Mouse (Mus musculus): ENCODE measurements around the gene Atp5j2. TPM values are rescaled to one million over a fixed set of nuclear protein-coding genes. Genes with fewer than 3 reads are reported as not detected.
"Not testable (repeated sequence)": the region's sequence is repeated elsewhere in the genome, so short reads cannot be mapped to it uniquely, and the experiment has no call there.

Gene Atp5j2
- total and polyA plus RNA-seq, 2 experiments from 2014 or later = 139 to 634 TPM

- Histone ChIP-seq H3K9me3 (ENCODE audit: low read length) (no peaks in the 10 kb centered on the region), H3K27ac (ENCODE audit: low read depth, low read length) (no peak overlapping the region), H3K4me3 (ENCODE audit: low read depth, low read length) (no peak overlapping the region), H3K36me3 (ENCODE audit: insufficient read depth, low read length) (peaks cover 50% of the 10 kb centered on the region), H3K27me3 (ENCODE audit: insufficient read depth, low read length) (no peaks in the 10 kb centered on the region), H3K4me2 (ENCODE audit: low read depth, low read length, poor library complexity, severe bottlenecking) (no peak overlapping the region), H3K9ac (replicated peaks; ENCODE audit: low read length, poor library complexity, severe bottlenecking) (no peak overlapping the region), H3K4me1 (ENCODE audit: insufficient read depth, low read length) (no peaks in the 10 kb centered on the region)
- TF ChIP-seq CTCF (IDR thresholded peaks at IDR 0.05) = no peak
- DNase-seq (ENCODE audit: low spot score) = no peak
- WGBS = 88% methylated on average over 6 of the region's 6 CpGs
- ATAC-seq (ENCODE audit: low FRiP score) = no peak
Observed at GRCm38 (mm10) chr5:145217746-145218145, 25.9 kb upstream of the Atp5j2 start.

GRCm38 (mm10) chr5:145214679-145215078, 22.8 kb upstream of the Atp5j2 start:
- no peak overlapping the region for H3K27ac ChIP-seq (ENCODE audit: low read depth, low read length)
- no peaks in the 10 kb centered on the region for H3K9me3 ChIP-seq (ENCODE audit: low read length)
- WGBS = 73% methylated on average over 4 of the region's 4 CpGs
- no peak for DNase-seq (ENCODE audit: low spot score)
- H3K36me3 ChIP-seq (ENCODE audit: insufficient read depth, low read length) = peaks cover 43% of the 10 kb centered on the region
- no peaks in the 10 kb centered on the region for H3K4me1 ChIP-seq (ENCODE audit: insufficient read depth, low read length)
- TF ChIP-seq CTCF (IDR thresholded peaks at IDR 0.05) = peak; percentile 34; the same call in 1 of the 2 replicates
- no peak overlapping the region for H3K4me2 ChIP-seq (ENCODE audit: low read depth, low read length, poor library complexity, severe bottlenecking)
- no peak overlapping the region for H3K4me3 ChIP-seq (ENCODE audit: low read depth, low read length)
- no peak for ATAC-seq (ENCODE audit: low FRiP score)
- no peak overlapping the region for H3K9ac ChIP-seq (replicated peaks; ENCODE audit: low read length, poor library complexity, severe bottlenecking)
- no peaks in the 10 kb centered on the region for H3K27me3 ChIP-seq (ENCODE audit: insufficient read depth, low read length)

GRCm38 (mm10) chr5:145213505-145213904, 21.6 kb upstream of the Atp5j2 start:
- Histone ChIP-seq H3K4me3 (ENCODE audit: low read depth, low read length) (no peak overlapping the region), H3K4me2 (ENCODE audit: low read depth, low read length, poor library complexity, severe bottlenecking) (no peak overlapping the region), H3K9ac (replicated peaks; ENCODE audit: low read length, poor library complexity, severe bottlenecking) (no peak overlapping the region), H3K27ac (ENCODE audit: low read depth, low read length) (no peak overlapping the region), H3K36me3 (ENCODE audit: insufficient read depth, low read length) (peaks cover 37% of the 10 kb centered on the region), H3K4me1 (ENCODE audit: insufficient read depth, low read length) (no peaks in the 10 kb centered on the region), H3K27me3 (ENCODE audit: insufficient read depth, low read length) (no peaks in the 10 kb centered on the region), H3K9me3 (ENCODE audit: low read length) (no peaks in the 10 kb centered on the region)
- DNase-seq (ENCODE audit: low spot score) (no peak), ATAC-seq (ENCODE audit: low FRiP score) (no peak)
- WGBS = 92% methylated on average over 3 of the region's 3 CpGs
- no peak for TF ChIP-seq CTCF (IDR thresholded peaks at IDR 0.05)

GRCm38 (mm10) chr5:145212216-145212615, 20.4 kb upstream of the Atp5j2 start:
- no peaks in the 10 kb centered on the region for H3K9me3 ChIP-seq (ENCODE audit: low read length)
- 96% methylated on average over 4 of the region's 4 CpGs for WGBS

GRCm38 (mm10) chr5:145211340-145211739, 19.5 kb upstream of the Atp5j2 start:
- TF ChIP-seq CTCF (IDR thresholded peaks at IDR 0.05) = no peak

More at GRCm38 (mm10) chr5:145212216-145212615, 20.4 kb upstream of the Atp5j2 start:
- Histone ChIP-seq H3K4me3 (ENCODE audit: low read depth, low read length) (no peak overlapping the region), H3K27ac (ENCODE audit: low read depth, low read length) (no peak overlapping the region), H3K27me3 (ENCODE audit: insufficient read depth, low read length) (no peaks in the 10 kb centered on the region), H3K9ac (replicated peaks; ENCODE audit: low read length, poor library complexity, severe bottlenecking) (no peak overlapping the region), H3K4me2 (ENCODE audit: low read depth, low read length, poor library complexity, severe bottlenecking) (no peak overlapping the region), H3K4me1 (ENCODE audit: insufficient read depth, low read length) (no peaks in the 10 kb centered on the region), H3K36me3 (ENCODE audit: insufficient read depth, low read length) (peaks cover 30% of the 10 kb centered on the region)
- DNase-seq (ENCODE audit: low spot score) (no peak), ATAC-seq (ENCODE audit: low FRiP score) (no peak)
- no peak for TF ChIP-seq CTCF (IDR thresholded peaks at IDR 0.05)

GRCm38 (mm10) chr5:145208391-145208790, 16.5 kb upstream of the Atp5j2 start:
- not testable (repeated sequence) for DNase-seq (ENCODE audit: low spot score); H3K27ac ChIP-seq (ENCODE audit: low read depth, low read length); H3K4me3 ChIP-seq (ENCODE audit: low read depth, low read length); H3K4me2 ChIP-seq (ENCODE audit: low read depth, low read length, poor library complexity, severe bottlenecking); ATAC-seq (ENCODE audit: low FRiP score); H3K9me3 ChIP-seq (ENCODE audit: low read length); H3K4me1 ChIP-seq (ENCODE audit: insufficient read depth, low read length); H3K27me3 ChIP-seq (ENCODE audit: insufficient read depth, low read length); H3K9ac ChIP-seq (replicated peaks; ENCODE audit: low read length, poor library complexity, severe bottlenecking)
- 53% methylated on average over 11 of the region's 11 CpGs for WGBS
- peaks cover 20% of the 10 kb centered on the region for H3K36me3 ChIP-seq (ENCODE audit: insufficient read depth, low read length)

More at GRCm38 (mm10) chr5:145211340-145211739, 19.5 kb upstream of the Atp5j2 start:
- Histone ChIP-seq H3K9ac (replicated peaks; ENCODE audit: low read length, poor library complexity, severe bottlenecking) (no peak overlapping the region), H3K27ac (ENCODE audit: low read depth, low read length) (no peak overlapping the region), H3K36me3 (ENCODE audit: insufficient read depth, low read length) (peaks cover 30% of the 10 kb centered on the region), H3K4me1 (ENCODE audit: insufficient read depth, low read length) (no peaks in the 10 kb centered on the region), H3K9me3 (ENCODE audit: low read length) (no peaks in the 10 kb centered on the region), H3K4me2 (ENCODE audit: low read depth, low read length, poor library complexity, severe bottlenecking) (no peak overlapping the region), H3K27me3 (ENCODE audit: insufficient read depth, low read length) (no peaks in the 10 kb centered on the region), H3K4me3 (ENCODE audit: low read depth, low read length) (no peak overlapping the region)
- DNase-seq (ENCODE audit: low spot score) (no peak), ATAC-seq (ENCODE audit: low FRiP score) (no peak)
- WGBS = 96% methylated on average over 4 of the region's 4 CpGs

Measured in midbrain, postnatal 0 days (tissue).